ENCODE assay signal across 16 mouse cellular contexts in the genomic region with DNA sequence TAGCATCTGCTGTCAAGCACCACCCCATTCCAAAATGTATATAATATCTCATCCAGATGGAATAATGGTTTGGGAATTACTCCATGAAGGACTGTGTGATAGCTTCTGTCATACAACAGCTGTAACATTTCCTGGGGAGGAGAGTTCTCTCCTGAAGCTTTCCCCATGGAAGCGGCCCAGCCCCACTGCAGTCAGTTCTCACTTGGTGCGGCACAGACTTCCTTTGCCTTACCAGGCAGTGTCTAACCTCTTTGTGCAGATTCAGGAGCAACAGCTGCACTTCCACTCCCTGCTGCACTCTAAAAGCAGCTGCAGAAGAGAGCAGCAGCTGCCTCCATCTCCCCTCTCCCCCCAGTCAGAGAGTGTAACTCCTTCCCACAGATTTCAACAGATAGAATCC.
DNase-seq lines count a peak whose midpoint lies in the region; ATAC-seq and TF ChIP-seq lines count a peak whose summit lies in the region.
"Had no signal": no experiment of that assay in that cellular context is flagged by ENCODE, and none has a peak within 500 bp of the region (broad histone marks: within the 10 kb centered on the region; RNA-seq: fewer than 3 reads in every experiment).

No protein-coding gene starts in this region.

- no peak overlapping the region for H3K9ac ChIP-seq in forebrain, embryonic 15.5 days (replicated peaks)
- H3K9ac ChIP-seq in lung, embryonic 14.5 days, result no peak overlapping the region
- H3K9ac ChIP-seq in lung, postnatal 0 days (replicated peaks; ENCODE audit: low read depth), result no peak overlapping the region
- H3K9ac ChIP-seq in forebrain, embryonic 16.5 days (replicated peaks; ENCODE audit: low read depth, low read length), result no peak overlapping the region
- H3K9ac ChIP-seq: neural tube, embryonic 13.5 days had no signal

- no peak overlapping the region for H3K4me3 ChIP-seq in forebrain, embryonic 15.5 days
- H3K4me3 ChIP-seq in forebrain, embryonic 10.5 days, result no peak overlapping the region
- no peak overlapping the region for H3K4me3 ChIP-seq in lung, embryonic 14.5 days (ENCODE audit: low read depth, low read length)
- H3K4me3 ChIP-seq in lung, postnatal 0 days (ENCODE audit: low read depth, low read length), result no peak overlapping the region
- no peak overlapping the region for H3K4me3 ChIP-seq in forebrain, embryonic 16.5 days (replicated peaks; ENCODE audit: low read length)
- no peak overlapping the region for H3K4me3 ChIP-seq in layer of hippocampus, adult 2 months
- H3K4me3 ChIP-seq: midbrain, embryonic 10.5 days; neural tube, embryonic 13.5 days had no signal

- WGBS in forebrain, embryonic 15.5 days, result 87% methylated on average over 2 of the region's 2 CpGs
- 76% methylated on average over 2 of the region's 2 CpGs for WGBS in forebrain, embryonic 10.5 days
- WGBS in lung, embryonic 14.5 days, result 53% methylated on average over 2 of the region's 2 CpGs
- WGBS in lung, postnatal 0 days, result 43% methylated on average over 2 of the region's 2 CpGs
- 78% methylated on average over 2 of the region's 2 CpGs for WGBS in forebrain, embryonic 16.5 days

- no peaks in the 10 kb centered on the region for H3K4me1 ChIP-seq in forebrain, embryonic 15.5 days
- H3K4me1 ChIP-seq in forebrain, embryonic 10.5 days, result no peaks in the 10 kb centered on the region
- no peaks in the 10 kb centered on the region for H3K4me1 ChIP-seq in lung, embryonic 14.5 days (ENCODE audit: insufficient read depth)
- no peaks in the 10 kb centered on the region for H3K4me1 ChIP-seq in lung, postnatal 0 days (ENCODE audit: insufficient read depth, low read depth, low read length)
- H3K4me1 ChIP-seq in forebrain, embryonic 16.5 days (replicated peaks; ENCODE audit: control insufficient read depth, insufficient read depth, low read length), result 0 out of 2 replicates have a peak, but pooled peaks cover 2% of the 10 kb centered on the region
- H3K4me1 ChIP-seq: midbrain, embryonic 10.5 days; neural tube, embryonic 13.5 days had no signal

- peak; percentile 65; the same call in 1 of the 2 replicates for ATAC-seq in forebrain, embryonic 15.5 days (replicated peaks)
- ATAC-seq in lung, embryonic 14.5 days (ENCODE audit: insufficient read depth), result peak; percentile 97
- ATAC-seq in lung, postnatal 0 days, result no peak
- peak; percentile 75; the same call in 1 of the 2 replicates for ATAC-seq in forebrain, embryonic 16.5 days
- ATAC-seq: hindbrain, postnatal 0 days had no signal

- DNase-seq in forebrain, embryonic 10.5 days (ENCODE audit: extremely low spot score, low spot score), result no peak
- DNase-seq in lung, embryonic 14.5 days, result peak; percentile 75
- DNase-seq in lung, postnatal 0 days (ENCODE audit: low spot score), result no peak
- DNase-seq in mesoderm, embryonic 11.5 days (ENCODE audit: low read depth, low spot score), result peak; percentile 3
- no peak for DNase-seq in layer of hippocampus, adult 2 months (ENCODE audit: low spot score in 2 of 2)
- DNase-seq: adrenal gland, postnatal 10 days; cerebellum, adult 18-20 months; heart, adult 11 months; heart, postnatal 4 days; kidney, postnatal 36 days; thymus, postnatal 4 days had no signal

- no peak overlapping the region for H3K4me2 ChIP-seq in forebrain, embryonic 15.5 days (replicated peaks)
- no peak overlapping the region for H3K4me2 ChIP-seq in lung, embryonic 14.5 days
- H3K4me2 ChIP-seq in lung, postnatal 0 days (replicated peaks; ENCODE audit: low read depth, low read length), result no peak overlapping the region
- no peak overlapping the region for H3K4me2 ChIP-seq in forebrain, embryonic 16.5 days (ENCODE audit: low read length)
- H3K4me2 ChIP-seq: neural tube, embryonic 13.5 days had no signal

- no peaks in the 10 kb centered on the region for H3K36me3 ChIP-seq in forebrain, embryonic 15.5 days
- no peaks in the 10 kb centered on the region for H3K36me3 ChIP-seq in forebrain, embryonic 10.5 days (replicated peaks)
- no peaks in the 10 kb centered on the region for H3K36me3 ChIP-seq in lung, embryonic 14.5 days (ENCODE audit: insufficient read depth)
- H3K36me3 ChIP-seq in lung, postnatal 0 days (ENCODE audit: insufficient read depth, low read length), result no peaks in the 10 kb centered on the region
- no peaks in the 10 kb centered on the region for H3K36me3 ChIP-seq in forebrain, embryonic 16.5 days (ENCODE audit: control insufficient read depth, insufficient read depth)
- H3K36me3 ChIP-seq: midbrain, embryonic 10.5 days; neural tube, embryonic 13.5 days had no signal

- H3K27me3 ChIP-seq in forebrain, embryonic 15.5 days, result no peaks in the 10 kb centered on the region
- no peaks in the 10 kb centered on the region for H3K27me3 ChIP-seq in forebrain, embryonic 10.5 days (ENCODE audit: poor library complexity, severe bottlenecking)
- no peaks in the 10 kb centered on the region for H3K27me3 ChIP-seq in lung, embryonic 14.5 days (ENCODE audit: insufficient read depth, low read length)
- no peaks in the 10 kb centered on the region for H3K27me3 ChIP-seq in lung, postnatal 0 days (replicated peaks; ENCODE audit: insufficient read depth, low read length)
- no peaks in the 10 kb centered on the region for H3K27me3 ChIP-seq in forebrain, embryonic 16.5 days (replicated peaks; ENCODE audit: control insufficient read depth, insufficient read depth, low read length)
- H3K27me3 ChIP-seq: neural tube, embryonic 13.5 days had no signal

- TF ChIP-seq CTCF in lung, embryonic 14.5 days (IDR thresholded peaks at IDR 0.05; ENCODE audit: low read depth), result no peak
- TF ChIP-seq CTCF in lung, postnatal 0 days (IDR thresholded peaks at IDR 0.05), result no peak
- no peak for TF ChIP-seq CTCF in layer of hippocampus, adult 2 months (conservative IDR thresholded peaks at IDR 0.05)

- H3K9me3 ChIP-seq in forebrain, embryonic 15.5 days, result no peaks in the 10 kb centered on the region
- no peaks in the 10 kb centered on the region for H3K9me3 ChIP-seq in forebrain, embryonic 10.5 days
- no peaks in the 10 kb centered on the region for H3K9me3 ChIP-seq in lung, embryonic 14.5 days (ENCODE audit: low read depth, low read length)
- H3K9me3 ChIP-seq in lung, postnatal 0 days (ENCODE audit: low read length), result no peaks in the 10 kb centered on the region
- H3K9me3 ChIP-seq in forebrain, embryonic 16.5 days (ENCODE audit: control insufficient read depth, low read length), result no peaks in the 10 kb centered on the region
- H3K9me3 ChIP-seq: midbrain, embryonic 10.5 days; neural tube, embryonic 13.5 days had no signal

- TF ChIP-seq EP300 in lung, postnatal 0 days (IDR thresholded peaks at IDR 0.05), result no peak

- H3K27ac ChIP-seq in forebrain, embryonic 15.5 days (replicated peaks), result no peak overlapping the region
- no peak overlapping the region for H3K27ac ChIP-seq in forebrain, embryonic 10.5 days
- no peak overlapping the region for H3K27ac ChIP-seq in lung, embryonic 14.5 days (ENCODE audit: low read depth)
- H3K27ac ChIP-seq in lung, postnatal 0 days (ENCODE audit: low read length), result no peak overlapping the region
- no peak overlapping the region for H3K27ac ChIP-seq in forebrain, embryonic 16.5 days (ENCODE audit: low read length)
- H3K27ac ChIP-seq in layer of hippocampus, adult 2 months, result no peak overlapping the region
- H3K27ac ChIP-seq: hindbrain, postnatal 0 days; midbrain, embryonic 10.5 days; neural tube, embryonic 13.5 days had no signal

Comparison
In these comparisons a context has a peak if more than half of its experiments do, and no peak if none do; other contexts are left out.
1. DNase-seq: peak in lung, embryonic 14.5 days (single experiment) and mesoderm, embryonic 11.5 days (single experiment); none in forebrain, embryonic 10.5 days (single experiment), lung, postnatal 0 days (single experiment) and layer of hippocampus, adult 2 months (0 of 2).